Mouse (Mus musculus): ENCODE measurements around the gene Mrpl49. TPM values are rescaled to one million over a fixed set of nuclear protein-coding genes. Genes with fewer than 3 reads are reported as not detected.

Gene Mrpl49
- polyA plus RNA-seq, 1 experiment, result 46.3 TPM

- TF ChIP-seq POLR2A (IDR thresholded peaks at IDR 0.05; ENCODE audit: borderline replicate concordance, extremely low read depth, insufficient read depth, insufficient read length, poor library complexity, severe bottlenecking) (no peak), CTCF (IDR thresholded peaks at IDR 0.05; ENCODE audit: borderline replicate concordance, extremely low read depth, insufficient read depth, insufficient read length) (no peak)
- DNase-seq (ENCODE audit: low read depth), result no peak
Measured at GRCm38 (mm10) chr19:6079983-6080480, 22.4 kb upstream of the Mrpl49 start, which contains the start of gene Tmem262. Tmem262 (plus strand) TSS chr19:6080033.

DNA sequence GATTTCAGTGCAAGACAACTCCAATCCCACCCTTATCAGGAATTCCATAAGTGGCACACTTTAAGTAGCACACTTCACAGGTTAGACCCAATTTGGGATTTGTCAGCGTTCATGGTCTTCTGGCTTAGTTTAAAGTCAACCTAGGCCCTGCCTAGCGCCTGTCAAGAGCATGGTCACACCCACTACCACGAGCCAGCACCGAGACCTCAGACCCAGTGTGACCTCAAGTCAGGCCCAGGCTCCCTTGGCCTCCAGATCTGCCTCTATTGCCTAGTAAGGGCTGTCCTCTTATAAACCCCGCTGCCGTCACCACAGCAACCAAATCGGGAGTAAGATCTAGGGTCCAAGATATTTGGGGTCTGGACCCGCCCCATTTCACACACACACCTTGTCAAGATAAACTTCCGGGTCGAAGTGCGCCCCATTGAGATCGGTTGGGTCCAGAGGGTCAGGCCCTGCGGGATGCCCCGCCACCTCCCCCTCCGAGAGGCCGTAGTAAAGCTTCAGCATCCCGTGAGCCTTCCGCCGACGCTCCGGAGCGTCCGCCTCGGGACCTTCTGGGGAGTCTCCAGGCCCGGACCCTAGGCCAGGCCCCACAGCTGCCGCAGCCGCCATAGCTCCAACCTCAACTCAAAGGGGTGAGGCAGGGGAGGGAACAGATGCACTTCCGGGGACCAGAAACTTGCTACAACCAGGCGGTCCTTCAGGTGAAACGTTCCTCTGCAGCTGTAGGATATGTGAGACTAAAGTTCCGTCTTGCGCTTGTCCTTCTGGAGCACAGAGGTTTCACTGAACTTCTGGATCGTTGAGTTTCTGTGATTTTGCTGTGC is 19.2 kb upstream of the Mrpl49 start, which contains the start of gene Vps51:
Gene Vps51, minus strand, starts transcription at position 668 of the 830 bp plus-strand sequence.
- peak; percentile 98 for DNase-seq (ENCODE audit: low read depth)
- TF ChIP-seq POLR2A (IDR thresholded peaks at IDR 0.05; ENCODE audit: borderline replicate concordance, extremely low read depth, insufficient read depth, insufficient read length, poor library complexity, severe bottlenecking), result no peak
- no peak for TF ChIP-seq CTCF (IDR thresholded peaks at IDR 0.05; ENCODE audit: borderline replicate concordance, extremely low read depth, insufficient read depth, insufficient read length)

- TF ChIP-seq POLR2A (IDR thresholded peaks at IDR 0.05; ENCODE audit: borderline replicate concordance, extremely low read depth, insufficient read depth, insufficient read length, poor library complexity, severe bottlenecking) (no peak), CTCF (IDR thresholded peaks at IDR 0.05; ENCODE audit: borderline replicate concordance, extremely low read depth, insufficient read depth, insufficient read length) (no peak)
- no peak for DNase-seq (ENCODE audit: low read depth)
Measured at GRCm38 (mm10) chr19:6073889-6074288, 16.3 kb upstream of the Mrpl49 start.

DNA sequence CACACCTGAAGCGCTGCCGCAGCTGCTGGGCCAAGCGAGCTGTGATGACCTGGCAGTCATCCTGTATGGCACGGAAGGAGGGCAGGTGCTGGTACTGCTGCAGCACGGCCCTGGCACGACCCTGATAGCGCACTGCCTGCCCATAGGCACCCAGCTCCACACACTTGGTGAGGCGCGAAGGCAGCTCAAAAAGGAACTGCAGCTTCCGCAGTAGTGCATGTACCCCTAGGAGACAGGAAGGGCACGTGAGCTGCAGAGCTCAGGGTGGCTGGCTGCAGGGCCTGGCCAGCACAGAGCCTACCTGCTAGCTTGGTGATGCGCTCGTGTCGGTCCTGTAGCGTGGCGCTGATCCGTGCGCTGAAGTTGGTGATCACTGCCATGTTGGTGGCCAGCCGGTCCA is 13.7 kb upstream of the Mrpl49 start:
- DNase-seq (ENCODE audit: low read depth), result no peak
- no peak for TF ChIP-seq CTCF (IDR thresholded peaks at IDR 0.05; ENCODE audit: borderline replicate concordance, extremely low read depth, insufficient read depth, insufficient read length)
- TF ChIP-seq POLR2A (IDR thresholded peaks at IDR 0.05; ENCODE audit: borderline replicate concordance, extremely low read depth, insufficient read depth, insufficient read length, poor library complexity, severe bottlenecking), result no peak

- TF ChIP-seq CTCF (IDR thresholded peaks at IDR 0.05; ENCODE audit: borderline replicate concordance, extremely low read depth, insufficient read depth, insufficient read length), result no peak
- no peak for TF ChIP-seq POLR2A (IDR thresholded peaks at IDR 0.05; ENCODE audit: borderline replicate concordance, extremely low read depth, insufficient read depth, insufficient read length, poor library complexity, severe bottlenecking)
- no peak for DNase-seq (ENCODE audit: low read depth)
Measured at GRCm38 (mm10) chr19:6070571-6071250, 13.1 kb upstream of the Mrpl49 start.

- no peak for TF ChIP-seq CTCF (IDR thresholded peaks at IDR 0.05; ENCODE audit: borderline replicate concordance, extremely low read depth, insufficient read depth, insufficient read length)
- no peak for TF ChIP-seq POLR2A (IDR thresholded peaks at IDR 0.05; ENCODE audit: borderline replicate concordance, extremely low read depth, insufficient read depth, insufficient read length, poor library complexity, severe bottlenecking)
- no peak for DNase-seq (ENCODE audit: low read depth)
Measured at GRCm38 (mm10) chr19:6069851-6070250, 12.3 kb upstream of the Mrpl49 start.

GRCm38 (mm10) chr19:6068951-6069350 is 11.4 kb upstream of the Mrpl49 start:
- TF ChIP-seq CTCF (IDR thresholded peaks at IDR 0.05; ENCODE audit: borderline replicate concordance, extremely low read depth, insufficient read depth, insufficient read length), result no peak
- no peak for TF ChIP-seq POLR2A (IDR thresholded peaks at IDR 0.05; ENCODE audit: borderline replicate concordance, extremely low read depth, insufficient read depth, insufficient read length, poor library complexity, severe bottlenecking)
- no peak for DNase-seq (ENCODE audit: low read depth)

GRCm38 (mm10) chr19:6067724-6068415 is 10.3 kb upstream of the Mrpl49 start, which contains the start of gene Tm7sf2:
Tm7sf2 (minus strand) TSS chr19:6068373.
- DNase-seq (ENCODE audit: low read depth), result peak; percentile 96

DNA sequence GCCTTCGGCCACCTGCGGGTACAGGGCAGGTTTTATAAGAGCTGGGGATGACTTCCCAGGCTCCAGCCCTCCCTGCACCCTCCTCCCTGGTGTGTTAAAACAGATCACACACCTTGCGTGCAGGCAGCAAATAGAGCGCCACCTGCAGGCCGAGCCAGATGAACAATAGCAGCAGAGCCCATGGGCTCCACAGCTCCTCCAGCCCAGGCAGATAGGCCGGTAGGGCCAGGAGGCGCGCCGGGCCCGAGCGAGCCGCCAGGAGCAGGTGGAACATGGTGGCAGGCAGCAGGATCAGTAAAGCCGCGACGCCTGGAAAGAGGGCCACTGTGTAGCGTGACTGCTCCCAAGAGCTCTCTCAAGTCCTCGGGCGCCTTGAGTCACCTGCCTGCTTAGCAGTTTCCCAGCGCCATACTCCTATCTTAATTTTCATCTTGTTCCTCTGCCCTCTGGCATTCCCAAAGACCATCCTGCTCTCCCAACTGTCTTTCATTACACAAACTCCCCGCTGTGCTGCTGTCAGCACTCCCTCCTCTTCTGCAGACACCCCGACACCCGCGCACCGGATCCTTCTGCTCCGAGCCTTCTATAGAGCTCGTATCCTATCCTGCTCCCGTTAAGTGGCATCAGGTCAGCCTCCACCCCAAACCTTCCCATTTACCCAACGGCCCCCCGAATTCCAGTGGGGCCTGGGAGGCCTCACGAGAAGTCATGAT is 9.6 kb upstream of the Mrpl49 start:
- peak; percentile 92 for DNase-seq (ENCODE audit: low read depth)
- peak; percentile 92 for TF ChIP-seq CTCF (IDR thresholded peaks at IDR 0.05; ENCODE audit: borderline replicate concordance, extremely low read depth, insufficient read depth, insufficient read length)
- no peak for TF ChIP-seq POLR2A (IDR thresholded peaks at IDR 0.05; ENCODE audit: borderline replicate concordance, extremely low read depth, insufficient read depth, insufficient read length, poor library complexity, severe bottlenecking)

More at GRCm38 (mm10) chr19:6067724-6068415, 10.3 kb upstream of the Mrpl49 start, which contains the start of gene Tm7sf2:
- TF ChIP-seq CTCF (IDR thresholded peaks at IDR 0.05; ENCODE audit: borderline replicate concordance, extremely low read depth, insufficient read depth, insufficient read length) (peak; percentile 3; the same call in 1 of the 2 replicates), POLR2A (IDR thresholded peaks at IDR 0.05; ENCODE audit: borderline replicate concordance, extremely low read depth, insufficient read depth, insufficient read length, poor library complexity, severe bottlenecking) (peak; percentile 20; the same call in 1 of the 2 replicates)

DNA sequence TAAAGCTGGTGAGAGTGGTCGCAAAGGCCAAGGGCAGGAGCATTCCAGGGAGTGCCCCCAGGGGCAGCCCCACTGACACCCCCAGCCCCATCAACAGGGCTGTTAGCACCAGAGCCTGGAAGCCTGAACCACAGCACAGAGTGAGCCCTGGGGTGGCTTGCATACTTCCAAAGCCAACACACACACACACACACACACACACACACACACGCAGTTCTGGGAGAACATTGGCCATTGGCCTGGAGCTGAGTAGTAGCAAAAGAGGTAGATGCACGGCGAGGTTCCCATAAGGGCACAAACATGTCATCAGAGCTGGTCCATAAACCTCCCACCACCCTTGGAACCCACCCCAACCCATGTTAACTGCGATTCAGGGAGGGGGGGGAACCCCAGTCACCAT is 9.0 kb upstream of the Mrpl49 start:
- DNase-seq (ENCODE audit: low read depth), result no peak
- TF ChIP-seq POLR2A (IDR thresholded peaks at IDR 0.05; ENCODE audit: borderline replicate concordance, extremely low read depth, insufficient read depth, insufficient read length, poor library complexity, severe bottlenecking), result no peak
- no peak for TF ChIP-seq CTCF (IDR thresholded peaks at IDR 0.05; ENCODE audit: borderline replicate concordance, extremely low read depth, insufficient read depth, insufficient read length)

All from brain, embryonic 14.5 days (tissue).